Mouse (Mus musculus) forebrain, embryonic 15.5 days (tissue): ENCODE results near the gene Tas2r136. TPM values are rescaled to one million over a fixed set of nuclear protein-coding genes. Genes with fewer than 3 reads are reported as not detected.

Source experiments
- ATAC-seq: fragments of 200-750 bp; cut with Nextera tagmentation; replicated peaks from 2 replicates; pipeline ENCODE4 v1.8.0; 2017; ENCODE audit warnings: mild to moderate bottlenecking, moderate TSS enrichment, moderate library complexity
- H3K27ac ChIP-seq: fragments of 300-500 bp; sonication (generic); replicated peaks from 2 replicates; pipeline ENCODE4 v1.5.1; 2015; ENCODE audit warnings: mild to moderate bottlenecking, inconsistent platforms
- H3K27me3 ChIP-seq: fragments of 300-500 bp; sonication (generic); 2 replicates; pipeline ENCODE4 v1.6.1; 2015; ENCODE audit warnings: inconsistent platforms
- H3K36me3 ChIP-seq: fragments of 300-500 bp; sonication (generic); 2 replicates; pipeline ENCODE4 v1.6.1; 2015; ENCODE audit warnings: mild to moderate bottlenecking, inconsistent platforms
- H3K4me1 ChIP-seq: fragments of 300-500 bp; sonication (generic); 2 replicates; pipeline ENCODE4 v1.6.1; 2015; ENCODE audit warnings: inconsistent platforms
- H3K4me2 ChIP-seq: fragments of 300-500 bp; sonication (generic); replicated peaks from 2 replicates; pipeline ENCODE4 v1.6.1; 2015; ENCODE audit warnings: mild to moderate bottlenecking, inconsistent platforms
- H3K4me3 ChIP-seq: fragments of 300-500 bp; sonication (generic); 2 replicates; pipeline ENCODE4 v1.5.1; 2015; ENCODE audit warnings: mild to moderate bottlenecking, inconsistent platforms
- H3K9ac ChIP-seq: fragments of 300-500 bp; sonication (generic); replicated peaks from 2 replicates; pipeline ENCODE4 v1.6.1; 2015; ENCODE audit warnings: mild to moderate bottlenecking, inconsistent platforms
- H3K9me3 ChIP-seq: fragments of 300-500 bp; sonication (generic); 2 replicates; pipeline ENCODE4 v1.6.1; 2016; ENCODE audit warnings: inconsistent platforms
- WGBS: fragments of 180-500 bp; shearing (Covaris S2); methylation state at CpG from one replicate; pipeline ENCODE4 v1.1.7; 2015; ENCODE audit warnings: mixed read lengths; 5-methylcytosine and 5-hydroxymethylcytosine counted together
- polyA plus RNA-seq: library from polyadenylated mRNA; unstranded; fragments of >200 nt; fragmentation: Nextera tagmentation; extraction: Ambion mirVana; gene quantifications from 2 replicates; pipeline ENCODE4 v1.2.1, GENCODE M21; 2015

The Tas2r136 gene
- not detected in 2 replicates for polyA plus RNA-seq

DNA sequence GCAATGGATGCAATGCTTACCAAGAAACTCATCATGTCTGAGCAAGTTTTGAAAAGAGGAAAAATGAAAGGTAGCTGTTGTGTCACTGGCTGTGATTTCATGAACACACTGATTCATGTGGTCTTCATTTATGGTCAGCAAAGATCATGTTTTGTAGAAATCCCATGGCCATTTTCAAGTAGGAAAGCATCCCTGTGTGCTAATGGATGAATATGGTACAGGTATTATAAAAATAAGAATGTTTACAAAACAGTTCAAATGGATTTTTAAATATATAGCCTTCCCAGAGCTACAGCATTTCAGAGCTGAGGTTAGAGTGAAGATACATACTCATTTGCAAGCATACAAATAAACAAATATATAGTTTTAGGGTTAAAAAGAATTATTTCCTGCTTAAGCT lies at the start of gene Tas2r136:
Gene Tas2r136, minus strand, starts transcription at position 101 of the 400 bp plus-strand sequence.
- Histone ChIP-seq H3K4me1 (no peaks in the 10 kb centered on the region), H3K27me3 (no peaks in the 10 kb centered on the region), H3K36me3 (no peaks in the 10 kb centered on the region), H3K4me2 (no peak within 1 kb of the TSS), H3K27ac (no peak within 1 kb of the TSS), H3K9me3 (no peaks in the 10 kb centered on the region), H3K9ac (no peak within 1 kb of the TSS), H3K4me3 (no peak within 1 kb of the TSS)
- no peak for ATAC-seq

DNA sequence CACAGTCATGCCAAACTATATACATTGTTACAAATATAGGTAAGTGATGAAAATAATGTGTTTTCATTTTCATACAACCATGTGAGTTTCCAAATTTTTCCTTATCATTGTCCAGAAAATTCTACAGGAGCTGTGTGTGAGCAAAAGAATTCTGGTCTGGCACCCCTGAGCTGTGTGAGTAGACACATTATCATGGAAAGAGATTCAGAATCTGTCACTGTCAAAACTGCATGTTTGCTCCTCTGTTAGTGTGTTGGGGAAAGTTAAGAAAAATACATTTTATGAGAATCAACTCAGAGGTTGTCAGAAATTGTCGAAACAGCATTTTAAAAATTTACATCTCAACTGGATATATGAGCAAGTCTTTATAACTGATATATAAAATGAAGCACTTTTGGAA lies 24.6 kb upstream of the Tas2r136 start, which contains the start of gene Tas2r117:
Gene Tas2r117, plus strand, starts transcription at position 301 of the 400 bp plus-strand sequence.
- H3K9me3 ChIP-seq: no peaks in the 10 kb centered on the region
- no peak within 1 kb of the TSS for H3K4me3 ChIP-seq
- no peaks in the 10 kb centered on the region for H3K27me3 ChIP-seq
- ATAC-seq: no peak
- WGBS: 87% methylated on average over 1 of the region's 1 CpGs
- H3K4me1 ChIP-seq: no peaks in the 10 kb centered on the region
- H3K27ac ChIP-seq: no peak within 1 kb of the TSS
- H3K4me2 ChIP-seq: no peak within 1 kb of the TSS
- no peak within 1 kb of the TSS for H3K9ac ChIP-seq
- no peaks in the 10 kb centered on the region for H3K36me3 ChIP-seq

DNA sequence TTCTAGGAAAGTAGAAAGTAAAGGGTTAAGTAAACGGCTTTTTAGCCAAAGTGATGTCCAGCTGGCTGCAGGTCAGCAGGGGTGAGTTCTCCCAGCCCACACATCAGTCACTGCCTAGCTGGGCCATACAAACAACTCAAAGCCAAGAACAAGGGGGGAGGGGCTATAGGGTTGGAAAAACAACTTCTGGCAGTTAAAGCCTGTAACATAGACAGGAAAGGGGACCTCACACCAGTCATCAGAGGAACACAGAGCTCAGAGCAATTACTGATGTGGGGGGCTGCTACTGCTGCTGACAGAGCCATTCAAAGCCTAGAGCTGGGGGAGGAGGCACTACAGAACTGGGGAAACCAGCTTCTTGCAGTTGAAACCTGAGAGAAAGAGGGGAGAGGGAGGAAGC lies 17.4 kb upstream of the Tas2r136 start:
- Histone ChIP-seq H3K27me3 (no peaks in the 10 kb centered on the region), H3K4me1 (no peaks in the 10 kb centered on the region), H3K4me2 (no peak overlapping the region), H3K27ac (no peak overlapping the region), H3K9ac (no peak overlapping the region), H3K36me3 (no peaks in the 10 kb centered on the region), H3K9me3 (peaks cover 13% of the 10 kb centered on the region; the same call in 1 of the 2 replicates), H3K4me3 (no peak overlapping the region)
- WGBS: 31% methylated on average over 1 of the region's 1 CpGs
- ATAC-seq: no peak

DNA sequence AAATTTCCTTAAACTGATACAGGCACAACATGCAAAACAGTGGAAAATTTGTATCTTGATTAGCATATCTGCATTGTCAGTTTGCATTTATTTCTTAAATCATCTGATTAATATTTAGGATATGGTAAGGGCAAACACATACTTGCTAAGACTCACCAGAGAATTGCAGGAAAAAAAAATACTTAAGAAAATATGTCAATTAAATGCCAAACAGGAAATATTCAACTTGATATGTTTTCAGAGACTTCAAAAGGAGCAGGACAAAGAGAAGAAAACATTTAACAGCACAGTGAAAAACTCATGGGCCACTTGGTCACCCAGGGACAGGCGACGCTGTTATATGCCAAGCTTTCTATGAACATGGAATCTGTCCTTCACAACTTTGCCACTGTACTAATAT lies 16.1 kb downstream of the Tas2r136 start, which contains the start of gene Tas2r102:
Gene Tas2r102, plus strand, starts transcription at position 301 of the 400 bp plus-strand sequence.
- no peak for ATAC-seq
- Histone ChIP-seq H3K4me3 (no peak within 1 kb of the TSS), H3K27ac (no peak within 1 kb of the TSS), H3K4me2 (no peak within 1 kb of the TSS), H3K36me3 (no peaks in the 10 kb centered on the region), H3K9ac (no peak within 1 kb of the TSS), H3K4me1 (no peaks in the 10 kb centered on the region), H3K9me3 (no peaks in the 10 kb centered on the region), H3K27me3 (no peaks in the 10 kb centered on the region)
- 91% methylated on average over 2 of the region's 2 CpGs for WGBS

DNA sequence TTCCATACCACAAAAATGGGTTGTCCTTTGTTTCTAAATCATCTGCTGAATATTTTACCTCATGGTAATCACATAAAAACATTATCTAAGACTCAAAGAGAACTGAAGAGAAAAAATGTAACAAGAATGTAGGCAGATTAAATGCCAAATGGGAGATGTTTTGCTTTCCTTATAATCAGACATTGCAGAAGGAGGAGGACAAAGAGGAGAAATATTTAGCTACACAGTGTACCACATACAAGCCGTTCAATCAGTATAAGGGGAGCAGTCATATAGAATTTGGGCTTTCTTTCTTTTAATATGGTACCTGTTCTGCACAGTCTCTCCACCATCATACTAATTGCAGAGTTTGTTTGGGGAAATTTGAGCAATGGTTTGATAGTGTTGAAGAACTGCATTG lies 23.5 kb downstream of the Tas2r136 start, which contains the start of gene Tas2r124:
Gene Tas2r124, plus strand, starts transcription at position 301 of the 400 bp plus-strand sequence.
- no peaks in the 10 kb centered on the region for H3K27me3 ChIP-seq

DNA sequence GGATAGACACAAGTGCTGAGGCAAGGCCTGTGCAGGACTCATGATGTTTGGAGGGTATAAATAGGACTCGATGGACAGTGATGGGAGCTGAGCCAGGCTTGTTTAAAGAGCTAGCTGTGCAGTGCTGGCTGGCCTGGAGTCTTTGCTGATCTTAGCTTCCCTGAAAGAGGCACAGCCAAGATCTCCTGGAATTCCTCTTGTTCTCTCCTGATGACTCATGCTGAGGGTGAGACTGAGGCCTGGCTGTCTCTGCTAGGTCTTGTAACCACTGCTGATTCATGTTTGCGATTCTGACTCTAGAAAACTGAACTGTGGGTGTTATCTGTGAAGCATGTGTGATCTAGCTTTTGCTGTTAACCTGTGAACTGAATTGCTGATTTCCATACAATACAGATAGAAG lies 27.8 kb downstream of the Tas2r136 start:
- Histone ChIP-seq H3K4me1 (no peaks in the 10 kb centered on the region), H3K9ac (no peak overlapping the region), H3K4me2 (no peak overlapping the region), H3K27ac (no peak overlapping the region), H3K36me3 (no peaks in the 10 kb centered on the region), H3K9me3 (no peaks in the 10 kb centered on the region), H3K4me3 (no peak overlapping the region), H3K27me3 (no peaks in the 10 kb centered on the region)
- no peak for ATAC-seq
- WGBS: 90% methylated on average over 2 of the region's 2 CpGs

More for the DNA sequence above, 23.5 kb downstream of the Tas2r136 start, which contains the start of gene Tas2r124:
- Histone ChIP-seq H3K9me3 (no peaks in the 10 kb centered on the region), H3K4me2 (no peak within 1 kb of the TSS), H3K36me3 (no peaks in the 10 kb centered on the region), H3K9ac (no peak within 1 kb of the TSS), H3K4me3 (no peak within 1 kb of the TSS), H3K27ac (no peak within 1 kb of the TSS), H3K4me1 (no peaks in the 10 kb centered on the region)
- no peak for ATAC-seq
- WGBS: 86% methylated on average over 1 of the region's 1 CpGs

DNA sequence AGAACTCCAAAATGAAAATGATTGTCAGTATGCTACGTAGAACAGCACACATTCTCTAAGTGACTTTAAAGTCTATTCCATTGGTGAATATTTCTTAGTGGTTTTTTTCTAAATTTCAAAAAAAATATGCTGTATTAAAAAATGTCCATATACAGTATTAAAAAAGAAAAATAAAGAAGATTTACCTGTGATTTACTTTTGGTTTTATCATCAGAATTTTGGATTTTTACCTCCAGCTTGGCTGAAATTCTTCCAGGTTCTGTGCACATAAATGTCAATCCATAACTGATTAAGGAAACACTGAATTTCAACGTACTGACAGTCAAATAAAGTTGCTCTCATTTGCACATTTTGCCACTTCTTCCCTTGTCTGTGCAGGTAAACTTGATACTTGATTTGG lies 40.0 kb downstream of the Tas2r136 start, which contains the start of gene Tas2r115:
Gene Tas2r115, minus strand, starts transcription at position 101 of the 400 bp plus-strand sequence.
- Histone ChIP-seq H3K27me3 (no peaks in the 10 kb centered on the region), H3K4me3 (no peak within 1 kb of the TSS), H3K9ac (no peak within 1 kb of the TSS), H3K4me2 (no peak within 1 kb of the TSS), H3K9me3 (no peaks in the 10 kb centered on the region), H3K4me1 (no peaks in the 10 kb centered on the region), H3K36me3 (no peaks in the 10 kb centered on the region), H3K27ac (no peak within 1 kb of the TSS)
- WGBS: 71% methylated on average over 2 of the region's 2 CpGs
- ATAC-seq: no peak

Other genes with a start within 250 kb of the Tas2r136 start
- gene Prh1, start 208.4 kb downstream of the Tas2r136 start, polyA plus RNA-seq: not detected in 2 replicates
- not detected in 2 replicates for gene Prp2, start 182.2 kb downstream of the Tas2r136 start, polyA plus RNA-seq
- gene A630073D07Rik, start 126.6 kb downstream of the Tas2r136 start, polyA plus RNA-seq: not detected in 2 replicates
- not detected in 2 replicates for gene Tas2r120, start 121.2 kb downstream of the Tas2r136 start, polyA plus RNA-seq
- not detected in 2 replicates for gene Tas2r121, start 77.2 kb downstream of the Tas2r136 start, polyA plus RNA-seq
- not detected in 2 replicates for gene Tas2r122, start 66.2 kb downstream of the Tas2r136 start, polyA plus RNA-seq
- not detected in 2 replicates for gene Tas2r115, start 40.1 kb downstream of the Tas2r136 start, polyA plus RNA-seq
- not detected in 2 replicates for gene Tas2r124, start 23.4 kb downstream of the Tas2r136 start, polyA plus RNA-seq
- gene Tas2r102, start 16.0 kb downstream of the Tas2r136 start, polyA plus RNA-seq: not detected in 2 replicates
- not detected in 2 replicates for gene Tas2r117, start 24.7 kb upstream of the Tas2r136 start, polyA plus RNA-seq
- not detected in 2 replicates for gene Tas2r123, start 69.0 kb upstream of the Tas2r136 start, polyA plus RNA-seq
- gene Tas2r116, start 77.3 kb upstream of the Tas2r136 start, polyA plus RNA-seq: not detected in 2 replicates
- not detected in 2 replicates for gene Tas2r110, start 89.8 kb upstream of the Tas2r136 start, polyA plus RNA-seq
- not detected in 2 replicates for gene Tas2r113, start 114.8 kb upstream of the Tas2r136 start, polyA plus RNA-seq
- gene Tas2r125, start 131.5 kb upstream of the Tas2r136 start, polyA plus RNA-seq: not detected in 2 replicates
- not detected in 2 replicates for gene Tas2r129, start 172.9 kb upstream of the Tas2r136 start, polyA plus RNA-seq
- not detected in 2 replicates for gene Tas2r131, start 179.8 kb upstream of the Tas2r136 start, polyA plus RNA-seq
- not detected in 2 replicates for gene Tas2r109, start 202.8 kb upstream of the Tas2r136 start, polyA plus RNA-seq